Mouse (Mus musculus) colon, adult 2 months (tissue): Measurements from ENCODE around the gene Rp2. TPM values are rescaled to one million over a fixed set of nuclear protein-coding genes. Genes with fewer than 3 reads are reported as not detected.

ENCODE experiments used
- polyA plus RNA-seq: library from polyadenylated mRNA; depleted of rRNA; stranded (reverse); fragments of >200 nt; gene quantifications from 2 replicates; pipeline ENCODE4 v1.2.3, GENCODE M21; 2012; rRNA removed

The Rp2 gene
- polyA plus RNA-seq, result 5.9 and 7.6 TPM in 2 replicates

GRCm38 (mm10) chrX:20364391-20365365, at the start of gene Rp2:
Gene Rp2, plus strand, starts transcription at chrX:20364481.

GRCm38 (mm10) chrX:20425140-20425838, 61.0 kb downstream of the Rp2 start, which contains the start of gene Jade3:
Gene Jade3, plus strand, starts transcription at chrX:20425688.

Other genes starting within 250 kb of the Rp2 start
- gene Slc9a7, start 72.7 kb upstream of the Rp2 start, polyA plus RNA-seq, result 1.0 and 1.3 TPM in 2 replicates
- gene Jade3, start 61.2 kb downstream of the Rp2 start, polyA plus RNA-seq, result 0.36 and 0.49 TPM in 2 replicates
- 0.07 TPM in 1 of 2 replicates, not detected in the other for gene Rgn, start 185.3 kb downstream of the Rp2 start, polyA plus RNA-seq